Mouse (Mus musculus): ENCODE measurements at regions not wholly inside any gene's neighbourhood (a gene's known extent, or its start where the extent isn't known, plus 50 kb on each side); places are given as distances from the start of the nearest gene placed in this dataset.
A peak's percentile ranks its signal among the peaks of the same experiment; 100 is the strongest.

GRCm38 (mm10) chr1:63920181-63920933, 151.3 kb upstream of the 4933402D24Rik start:
- no peak for DNase-seq (ENCODE audit: low spot score)

GRCm38 (mm10) chr1:63918200-63918599, 149.1 kb upstream of the 4933402D24Rik start:
- no peak for DNase-seq (ENCODE audit: low spot score)

- no peak for DNase-seq (ENCODE audit: low spot score)
Observed at GRCm38 (mm10) chr1:63916907-63917650, 148.0 kb upstream of the 4933402D24Rik start.

GRCm38 (mm10) chr1:63910765-63911164, 141.7 kb upstream of the 4933402D24Rik start:
- no peak for DNase-seq (ENCODE audit: low spot score)

GRCm38 (mm10) chr1:63909191-63909590, 140.1 kb upstream of the 4933402D24Rik start:
- no peak for DNase-seq (ENCODE audit: low spot score)

- DNase-seq (ENCODE audit: low spot score) = no peak
Observed at GRCm38 (mm10) chr1:63903620-63904019, 134.6 kb upstream of the 4933402D24Rik start.

- no peak for DNase-seq (ENCODE audit: low spot score)
Observed at GRCm38 (mm10) chr1:63903201-63903600, 134.1 kb upstream of the 4933402D24Rik start.

- DNase-seq (ENCODE audit: low spot score) = peak; percentile 41
Observed at GRCm38 (mm10) chr1:63902391-63902790, 133.3 kb upstream of the 4933402D24Rik start.

GRCm38 (mm10) chr1:63899631-63900577, 130.8 kb upstream of the 4933402D24Rik start:
- DNase-seq (ENCODE audit: low spot score) = peak; percentile 60

GRCm38 (mm10) chr1:63898766-63899165, 129.7 kb upstream of the 4933402D24Rik start:
- no peak for DNase-seq (ENCODE audit: low spot score)

- no peak for DNase-seq (ENCODE audit: low spot score)
Observed at GRCm38 (mm10) chr1:63897556-63897955, 128.5 kb upstream of the 4933402D24Rik start.

- DNase-seq (ENCODE audit: low spot score) = no peak
Observed at GRCm38 (mm10) chr1:63879570-63879969, 110.5 kb upstream of the 4933402D24Rik start.

- DNase-seq (ENCODE audit: low spot score) = no peak
Observed at GRCm38 (mm10) chr1:63876589-63877251, 107.7 kb upstream of the 4933402D24Rik start.

- DNase-seq (ENCODE audit: low spot score) = no peak
Observed at GRCm38 (mm10) chr1:63875297-63875962, 106.4 kb upstream of the 4933402D24Rik start.

- no peak for DNase-seq (ENCODE audit: low spot score)
Observed at GRCm38 (mm10) chr1:63871831-63872230, 102.8 kb upstream of the 4933402D24Rik start.

GRCm38 (mm10) chr1:63869342-63869741, 100.3 kb upstream of the 4933402D24Rik start:
- DNase-seq (ENCODE audit: low spot score) = no peak

GRCm38 (mm10) chr1:63857933-63858649, 89.0 kb upstream of the 4933402D24Rik start:
- DNase-seq (ENCODE audit: low spot score) = no peak

GRCm38 (mm10) chr1:63857468-63857867, 88.4 kb upstream of the 4933402D24Rik start:
- no peak for DNase-seq (ENCODE audit: low spot score)

GRCm38 (mm10) chr1:63856366-63856765, 87.3 kb upstream of the 4933402D24Rik start:
- DNase-seq (ENCODE audit: low spot score) = no peak

- DNase-seq (ENCODE audit: low spot score) = peak; percentile 42
Observed at GRCm38 (mm10) chr1:63854794-63855193, 85.7 kb upstream of the 4933402D24Rik start.

Measured in testis, postnatal 10 days (tissue).